Comparison of ENCODE assay signal across 15 mouse cellular contexts in genomic region chr4:64667998-64668397, GRCm38 (mm10).
"Had no signal": no experiment of that assay in that cellular context is flagged by ENCODE, and none has a peak within 500 bp of the region (broad histone marks: within the 10 kb centered on the region; RNA-seq: fewer than 3 reads in every experiment).

No protein-coding gene starts in this region.

- ATAC-seq: liver, postnatal 0 days; midbrain, embryonic 13.5 days; midbrain, embryonic 15.5 days had no signal

- H3K4me3 ChIP-seq: liver, embryonic 15.5 days; midbrain, embryonic 13.5 days; midbrain, embryonic 15.5 days; neural tube, embryonic 12.5 days; stomach, embryonic 15.5 days had no signal

- H3K27ac ChIP-seq: liver, embryonic 15.5 days; midbrain, embryonic 13.5 days; midbrain, embryonic 15.5 days; neural tube, embryonic 12.5 days; stomach, embryonic 15.5 days; stomach, postnatal 0 days had no signal

- H3K9ac ChIP-seq: liver, embryonic 15.5 days; liver, postnatal 0 days; midbrain, embryonic 13.5 days; midbrain, embryonic 15.5 days; neural tube, embryonic 12.5 days; stomach, embryonic 15.5 days had no signal

- H3K36me3 ChIP-seq: liver, embryonic 15.5 days; midbrain, embryonic 13.5 days; midbrain, embryonic 15.5 days; neural tube, embryonic 12.5 days; stomach, embryonic 15.5 days had no signal

- DNase-seq: liver, postnatal 0 days; lung, adult 2 months; lung, postnatal 10 days; lung, postnatal 36 days; right cerebral cortex, postnatal 14 days; thymus, adult 18-20 months; thymus, postnatal 14 days; thymus, postnatal 36 days had no signal

- H3K4me1 ChIP-seq: liver, embryonic 15.5 days; midbrain, embryonic 13.5 days; midbrain, embryonic 15.5 days; neural tube, embryonic 12.5 days; stomach, embryonic 15.5 days had no signal

- H3K9me3 ChIP-seq: liver, embryonic 15.5 days; midbrain, embryonic 13.5 days; midbrain, embryonic 15.5 days; neural tube, embryonic 12.5 days; stomach, embryonic 15.5 days had no signal

- H3K27me3 ChIP-seq: liver, embryonic 15.5 days; midbrain, embryonic 13.5 days; midbrain, embryonic 15.5 days; neural tube, embryonic 12.5 days; stomach, embryonic 15.5 days had no signal

- H3K4me2 ChIP-seq: liver, embryonic 15.5 days; midbrain, embryonic 11.5 days; midbrain, embryonic 13.5 days; midbrain, embryonic 15.5 days; neural tube, embryonic 12.5 days; stomach, embryonic 15.5 days had no signal
